Mouse (Mus musculus) kidney, postnatal 25 days (tissue): Measurements from ENCODE around the gene Pld1.

Experiments used
- DNase-seq, 2 experiments: peaks; one replicate each; pipeline ENCODE4 v3.0.0; 2021; ENCODE audit warnings: mixed read lengths in 2 of 2

The Pld1 gene

GRCm38 (mm10) chr3:28053076-28053475 lies 114.6 kb downstream of the Pld1 start:
- no peak for DNase-seq

- DNase-seq, result no peak
Measured at GRCm38 (mm10) chr3:28060713-28061112, 122.2 kb downstream of the Pld1 start.

GRCm38 (mm10) chr3:28061155-28061554 lies 122.7 kb downstream of the Pld1 start:
- DNase-seq, result no peak

GRCm38 (mm10) chr3:28079211-28079610 lies 140.7 kb downstream of the Pld1 start:
- no peak for DNase-seq

GRCm38 (mm10) chr3:28080116-28080515 lies 141.6 kb downstream of the Pld1 start:
- DNase-seq, result no peak

- no peak for DNase-seq
Measured at GRCm38 (mm10) chr3:28081012-28081411, 142.5 kb downstream of the Pld1 start.

- no peak for DNase-seq
Measured at GRCm38 (mm10) chr3:28083218-28083617, 144.7 kb downstream of the Pld1 start.

- no peak for DNase-seq
Measured at GRCm38 (mm10) chr3:28084281-28084680, 145.8 kb downstream of the Pld1 start.

GRCm38 (mm10) chr3:28091296-28091695 lies 152.8 kb downstream of the Pld1 start:
- no peak for DNase-seq

- no peak for DNase-seq
Measured at GRCm38 (mm10) chr3:28091741-28092140, 153.2 kb downstream of the Pld1 start.

- DNase-seq, result no peak
Measured at GRCm38 (mm10) chr3:28093684-28094302, 155.3 kb downstream of the Pld1 start.

- no peak for DNase-seq
Measured at GRCm38 (mm10) chr3:28095451-28095850, 157.0 kb downstream of the Pld1 start.

GRCm38 (mm10) chr3:28099175-28099574 lies 160.7 kb downstream of the Pld1 start:
- no peak for DNase-seq

- DNase-seq, result no peak
Measured at GRCm38 (mm10) chr3:28104992-28105391, 166.5 kb downstream of the Pld1 start.

- peak; percentile 54 to 61 for DNase-seq
Measured at GRCm38 (mm10) chr3:28107446-28108004, 169.0 kb downstream of the Pld1 start.

GRCm38 (mm10) chr3:28111516-28111915 lies 173.0 kb downstream of the Pld1 start:
- DNase-seq, result peak; percentile 64 to 84

GRCm38 (mm10) chr3:28113881-28114280 lies 175.4 kb downstream of the Pld1 start:
- no peak for DNase-seq

GRCm38 (mm10) chr3:28141716-28142115 lies 203.2 kb downstream of the Pld1 start:
- no peak for DNase-seq

GRCm38 (mm10) chr3:28142121-28142520 lies 203.6 kb downstream of the Pld1 start:
- DNase-seq, result no peak

GRCm38 (mm10) chr3:28144676-28145075 lies 206.2 kb downstream of the Pld1 start:
- DNase-seq, result no peak

- no peak for DNase-seq
Measured at GRCm38 (mm10) chr3:28145461-28145860, 207.0 kb downstream of the Pld1 start.

- DNase-seq, result no peak
Measured at GRCm38 (mm10) chr3:28149656-28150256, 211.3 kb downstream of the Pld1 start.

- no peak for DNase-seq
Measured at GRCm38 (mm10) chr3:28158006-28158405, 219.5 kb downstream of the Pld1 start.

- DNase-seq, result no peak
Measured at GRCm38 (mm10) chr3:28158916-28159315, 220.4 kb downstream of the Pld1 start.

GRCm38 (mm10) chr3:28162346-28162745 lies 223.9 kb downstream of the Pld1 start:
- DNase-seq, result no peak
